Mouse (Mus musculus): Measurements from ENCODE around the gene Zcchc10. TPM values are rescaled to one million over a fixed set of nuclear protein-coding genes. Genes with fewer than 3 reads are reported as not detected.

Zcchc10 gene
- polyA plus RNA-seq, 1 experiment from 2014 or later: 13.4 TPM

DNA sequence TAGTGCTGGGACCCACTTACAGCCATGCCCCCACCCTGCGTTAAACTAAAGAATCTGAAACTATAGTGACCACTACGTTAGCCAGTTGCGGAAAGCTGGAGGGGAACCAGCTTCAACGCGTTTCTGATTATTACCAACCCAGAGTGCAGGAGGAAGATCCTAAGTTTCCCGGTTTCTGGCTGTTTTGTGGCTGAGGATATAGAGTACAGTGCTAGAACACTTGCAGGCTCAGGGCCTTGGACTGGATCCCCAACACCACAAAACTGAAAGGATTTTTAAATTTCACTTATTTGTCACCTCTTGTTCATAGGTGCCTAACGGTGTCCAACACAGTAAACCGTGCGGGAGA is 23.3 kb upstream of the Zcchc10 start:
- H3K27ac ChIP-seq (ENCODE audit: low read length): peak overlapping the region; percentile 99
- no peaks in the 10 kb centered on the region for H3K27me3 ChIP-seq (replicated peaks; ENCODE audit: insufficient read depth, low read length)
- 36% methylated on average over 9 of the region's 9 CpGs for WGBS
- H3K9me3 ChIP-seq (ENCODE audit: low read length): no peaks in the 10 kb centered on the region
- peak overlapping the region; percentile 74 for H3K4me2 ChIP-seq (replicated peaks; ENCODE audit: low read depth, low read length)
- ATAC-seq (no peak), DNase-seq (ENCODE audit: low spot score) (no peak)
- no peak for TF ChIP-seq CTCF (IDR thresholded peaks at IDR 0.05)
- no peak for TF ChIP-seq EP300 (IDR thresholded peaks at IDR 0.05)
- no peaks in the 10 kb centered on the region for H3K36me3 ChIP-seq (ENCODE audit: insufficient read depth, low read length)
- peak overlapping the region; percentile 96 for H3K9ac ChIP-seq (replicated peaks; ENCODE audit: low read depth)
- H3K4me3 ChIP-seq (ENCODE audit: low read depth, low read length): peak overlapping the region; percentile 98
- H3K4me1 ChIP-seq (ENCODE audit: insufficient read depth, low read depth, low read length): peaks cover 14% of the 10 kb centered on the region; the same call in 1 of the 2 replicates

- ATAC-seq (no peak), DNase-seq (ENCODE audit: low spot score) (no peak)
- Histone ChIP-seq H3K36me3 (ENCODE audit: insufficient read depth, low read length) (no peaks in the 10 kb centered on the region), H3K27ac (ENCODE audit: low read length) (no peak overlapping the region), H3K9me3 (ENCODE audit: low read length) (no peaks in the 10 kb centered on the region), H3K4me1 (ENCODE audit: insufficient read depth, low read depth, low read length) (peaks cover 24% of the 10 kb centered on the region; the same call in 1 of the 2 replicates), H3K9ac (replicated peaks; ENCODE audit: low read depth) (no peak overlapping the region), H3K27me3 (replicated peaks; ENCODE audit: insufficient read depth, low read length) (no peaks in the 10 kb centered on the region), H3K4me3 (ENCODE audit: low read depth, low read length) (no peak overlapping the region), H3K4me2 (replicated peaks; ENCODE audit: low read depth, low read length) (no peak overlapping the region)
- TF ChIP-seq CTCF (IDR thresholded peaks at IDR 0.05) (no peak), EP300 (IDR thresholded peaks at IDR 0.05) (no peak)
- 82% methylated on average over 14 of the region's 14 CpGs for WGBS
Observed at GRCm38 (mm10) chr11:53304044-53304840, 20.2 kb upstream of the Zcchc10 start.

DNA sequence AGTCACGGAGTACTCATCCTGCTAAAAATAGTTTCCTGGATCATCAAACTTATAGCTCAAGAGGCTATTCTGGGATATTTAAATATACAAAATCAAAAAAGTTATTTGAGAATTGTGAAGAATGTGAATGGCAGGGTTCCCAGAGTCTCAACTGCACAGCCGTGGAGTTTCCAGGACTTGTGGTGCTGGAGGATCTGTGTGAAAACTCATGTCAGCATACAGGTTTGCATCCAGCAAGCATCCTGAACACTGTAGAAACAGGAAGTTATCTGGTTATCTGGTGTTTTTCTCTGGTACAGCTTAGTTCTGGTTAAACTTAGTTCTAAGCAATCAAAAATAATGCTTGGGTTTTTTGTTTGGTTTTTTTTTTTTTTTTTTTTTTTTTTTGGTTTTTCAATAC is 17.5 kb upstream of the Zcchc10 start:
- no peak for TF ChIP-seq EP300 (IDR thresholded peaks at IDR 0.05)
- TF ChIP-seq CTCF (IDR thresholded peaks at IDR 0.05): no peak
- Histone ChIP-seq H3K4me1 (ENCODE audit: insufficient read depth, low read depth, low read length) (peaks cover 18% of the 10 kb centered on the region; the same call in 1 of the 2 replicates), H3K4me3 (ENCODE audit: low read depth, low read length) (no peak overlapping the region), H3K27me3 (replicated peaks; ENCODE audit: insufficient read depth, low read length) (no peaks in the 10 kb centered on the region), H3K27ac (ENCODE audit: low read length) (peak overlapping the region; percentile 90), H3K36me3 (ENCODE audit: insufficient read depth, low read length) (no peaks in the 10 kb centered on the region), H3K4me2 (replicated peaks; ENCODE audit: low read depth, low read length) (no peak overlapping the region), H3K9ac (replicated peaks; ENCODE audit: low read depth) (no peak overlapping the region), H3K9me3 (ENCODE audit: low read length) (no peaks in the 10 kb centered on the region)
- 14% methylated on average over 2 of the region's 2 CpGs for WGBS
- ATAC-seq (no peak), DNase-seq (ENCODE audit: low spot score) (peak; percentile 83)

DNA sequence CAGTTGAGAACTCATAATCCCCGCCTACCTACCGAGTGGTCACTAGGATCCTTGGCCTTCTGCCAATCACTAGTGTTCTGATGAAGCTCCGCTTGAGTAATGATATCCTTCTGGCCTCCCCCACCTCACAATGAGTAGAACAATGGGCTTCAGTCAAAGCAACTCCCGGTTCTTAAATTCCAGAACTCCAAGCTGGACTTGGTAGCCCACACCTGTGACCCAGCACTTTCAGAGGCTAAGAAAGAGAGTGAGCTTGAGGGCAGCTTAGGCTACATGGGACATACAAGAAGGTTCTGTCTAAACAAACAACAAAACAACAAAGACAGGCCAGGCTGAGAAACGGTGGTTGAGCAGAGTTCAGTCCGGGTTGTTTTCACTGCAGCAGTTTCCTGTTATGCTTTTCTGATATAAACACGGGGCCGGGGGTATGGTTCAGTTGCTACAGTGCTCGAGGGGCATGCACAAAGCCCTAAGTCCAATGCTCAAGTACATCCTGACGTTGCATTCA is 16.9 kb upstream of the Zcchc10 start:
- no peaks in the 10 kb centered on the region for H3K27me3 ChIP-seq (replicated peaks; ENCODE audit: insufficient read depth, low read length)
- H3K4me1 ChIP-seq (ENCODE audit: insufficient read depth, low read depth, low read length): peaks cover 18% of the 10 kb centered on the region; the same call in 1 of the 2 replicates
- peak overlapping the region; percentile 90 for H3K27ac ChIP-seq (ENCODE audit: low read length)
- DNase-seq (ENCODE audit: low spot score) (peak; percentile 89), ATAC-seq (peak; percentile 65)
- no peak overlapping the region for H3K4me2 ChIP-seq (replicated peaks; ENCODE audit: low read depth, low read length)
- no peaks in the 10 kb centered on the region for H3K36me3 ChIP-seq (ENCODE audit: insufficient read depth, low read length)
- TF ChIP-seq CTCF (IDR thresholded peaks at IDR 0.05) (no peak), EP300 (IDR thresholded peaks at IDR 0.05) (peak; percentile 77)
- WGBS: 33% methylated on average over 10 of the region's 10 CpGs
- no peaks in the 10 kb centered on the region for H3K9me3 ChIP-seq (ENCODE audit: low read length)
- no peak overlapping the region for H3K9ac ChIP-seq (replicated peaks; ENCODE audit: low read depth)
- no peak overlapping the region for H3K4me3 ChIP-seq (ENCODE audit: low read depth, low read length)

DNA sequence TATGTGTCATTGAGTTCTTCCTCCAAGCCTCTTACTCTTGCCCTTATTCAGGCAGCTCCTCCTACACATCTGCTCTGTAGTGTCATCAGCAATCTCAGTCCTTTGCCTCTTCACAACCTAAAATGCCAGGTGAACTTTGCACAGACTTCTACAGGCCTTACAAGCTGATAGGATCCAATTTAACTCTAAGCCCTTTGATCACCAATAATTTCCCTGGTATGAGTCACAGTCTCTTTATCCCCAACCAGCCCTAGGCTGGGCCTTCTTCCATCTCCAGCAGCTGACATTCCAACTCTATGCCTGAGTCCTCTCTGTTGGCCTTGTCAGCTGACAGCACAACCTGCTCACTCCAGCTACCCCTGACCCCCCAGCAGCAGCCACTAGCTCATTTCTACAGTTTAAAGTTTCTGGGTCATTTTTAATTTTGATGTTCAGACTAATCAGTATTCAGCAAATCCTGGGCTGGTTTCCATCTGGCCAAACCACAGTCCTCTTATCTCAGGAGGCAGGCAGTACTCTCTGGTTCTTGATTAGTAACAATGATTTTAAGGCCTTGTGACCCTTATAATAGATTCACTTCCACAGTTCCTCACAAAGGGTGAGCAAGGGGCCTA is 16.1 kb upstream of the Zcchc10 start:
- H3K36me3 ChIP-seq (ENCODE audit: insufficient read depth, low read length): no peaks in the 10 kb centered on the region
- peaks cover 18% of the 10 kb centered on the region; the same call in 1 of the 2 replicates for H3K4me1 ChIP-seq (ENCODE audit: insufficient read depth, low read depth, low read length)
- no peak overlapping the region for H3K4me2 ChIP-seq (replicated peaks; ENCODE audit: low read depth, low read length)
- TF ChIP-seq CTCF (IDR thresholded peaks at IDR 0.05) (no peak), EP300 (IDR thresholded peaks at IDR 0.05) (no peak)
- no peak overlapping the region for H3K4me3 ChIP-seq (ENCODE audit: low read depth, low read length)
- no peak overlapping the region for H3K9ac ChIP-seq (replicated peaks; ENCODE audit: low read depth)
- H3K9me3 ChIP-seq (ENCODE audit: low read length): no peaks in the 10 kb centered on the region
- ATAC-seq (peak; percentile 71), DNase-seq (ENCODE audit: low spot score) (peak; percentile 79)
- peak overlapping the region; percentile 90 for H3K27ac ChIP-seq (ENCODE audit: low read length)
- H3K27me3 ChIP-seq (replicated peaks; ENCODE audit: insufficient read depth, low read length): no peaks in the 10 kb centered on the region

- H3K4me1 ChIP-seq (ENCODE audit: insufficient read depth, low read depth, low read length): peaks cover 18% of the 10 kb centered on the region; the same call in 1 of the 2 replicates
- WGBS: 37% methylated on average over 2 of the region's 2 CpGs
- no peak overlapping the region for H3K9ac ChIP-seq (replicated peaks; ENCODE audit: low read depth)
- ATAC-seq: peak; percentile 82
- peak; percentile 95 for DNase-seq (ENCODE audit: low spot score)
- H3K27me3 ChIP-seq (replicated peaks; ENCODE audit: insufficient read depth, low read length): no peaks in the 10 kb centered on the region
- no peaks in the 10 kb centered on the region for H3K9me3 ChIP-seq (ENCODE audit: low read length)
- no peak overlapping the region for H3K4me3 ChIP-seq (ENCODE audit: low read depth, low read length)
- H3K27ac ChIP-seq (ENCODE audit: low read length): peak overlapping the region; percentile 90
- no peak for TF ChIP-seq CTCF (IDR thresholded peaks at IDR 0.05)
- peak; percentile 57; the same call in 1 of the 2 replicates for TF ChIP-seq EP300 (IDR thresholded peaks at IDR 0.05)
- no peaks in the 10 kb centered on the region for H3K36me3 ChIP-seq (ENCODE audit: insufficient read depth, low read length)
- H3K4me2 ChIP-seq (replicated peaks; ENCODE audit: low read depth, low read length): no peak overlapping the region
Observed at GRCm38 (mm10) chr11:53308884-53309310, 15.6 kb upstream of the Zcchc10 start.
